8 mouse cellular contexts compared by ENCODE assay signal in the genomic region with DNA sequence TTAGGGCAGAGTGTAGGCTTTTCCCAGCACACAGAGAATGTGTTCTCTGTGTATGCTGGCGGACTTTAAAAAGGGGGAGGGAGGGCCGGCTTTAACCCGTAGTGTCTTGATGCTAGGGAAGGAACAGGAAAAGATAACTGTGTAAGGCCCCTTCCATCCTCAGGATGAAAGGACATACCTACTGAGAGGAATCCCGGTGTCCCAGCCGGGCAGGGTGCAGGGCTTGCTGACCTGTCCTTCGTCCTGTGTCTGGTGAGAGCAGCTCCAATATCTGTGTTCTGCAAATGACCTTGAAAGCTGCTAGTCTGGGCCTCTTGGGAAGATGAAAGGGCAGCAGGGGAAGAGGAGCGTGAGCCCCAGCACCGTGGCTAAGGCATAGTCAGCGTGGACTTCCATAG. TPM values are rescaled to one million over a fixed set of nuclear protein-coding genes. Genes with fewer than 3 reads are reported as not detected.
DNase-seq lines count a peak whose midpoint lies in the region; ATAC-seq and TF ChIP-seq lines count a peak whose summit lies in the region.

No protein-coding gene starts in this region.

- peaks cover 60% of the 10 kb centered on the region for H3K79me2 ChIP-seq in myocyte (ENCODE audit: control insufficient read depth, insufficient read depth)

- peak overlapping the region; percentile 66 for H3K4me3 ChIP-seq in lung, embryonic 16.5 days (ENCODE audit: low read length)
- no peak overlapping the region for H3K4me3 ChIP-seq in forebrain, embryonic 16.5 days (replicated peaks; ENCODE audit: low read length)
- H3K4me3 ChIP-seq in kidney, embryonic 14.5 days (ENCODE audit: low read length), result peak overlapping the region; percentile 62; the same call in 1 of the 2 replicates
- peak overlapping the region; percentile 77 for H3K4me3 ChIP-seq in myocyte

- no peaks in the 10 kb centered on the region for H3K36me3 ChIP-seq in lung, embryonic 16.5 days (ENCODE audit: control insufficient read depth, insufficient read depth, low read length)
- H3K36me3 ChIP-seq in forebrain, embryonic 16.5 days (ENCODE audit: control insufficient read depth, insufficient read depth), result no peaks in the 10 kb centered on the region; the same call in 1 of the 2 replicates
- H3K36me3 ChIP-seq in kidney, embryonic 14.5 days (ENCODE audit: control insufficient read depth, insufficient read depth, low read length), result no peaks in the 10 kb centered on the region
- H3K36me3 ChIP-seq in myocyte (ENCODE audit: control insufficient read depth, insufficient read depth), result no peaks in the 10 kb centered on the region

- WGBS in lung, embryonic 16.5 days, result 55% methylated on average over 9 of the region's 9 CpGs
- 66% methylated on average over 9 of the region's 9 CpGs for WGBS in forebrain, embryonic 16.5 days
- WGBS in kidney, embryonic 14.5 days, result 71% methylated on average over 9 of the region's 9 CpGs

- H3K9ac ChIP-seq in lung, embryonic 16.5 days (ENCODE audit: low read length), result peak overlapping the region; percentile 84
- peak overlapping the region; percentile 87; the same call in 1 of the 2 replicates for H3K9ac ChIP-seq in forebrain, embryonic 16.5 days (replicated peaks; ENCODE audit: low read depth, low read length)
- peak overlapping the region; percentile 85; the same call in 1 of the 2 replicates for H3K9ac ChIP-seq in kidney, embryonic 14.5 days (ENCODE audit: low read depth, low read length)

- no peak for DNase-seq in lung, postnatal 4 days
- DNase-seq in right cerebral cortex, postnatal 10 days (ENCODE audit: low spot score in 2 of 2), result no peak
- no peak for DNase-seq in embryo, embryonic 11 days
- no peak for DNase-seq in layer of hippocampus, adult 9-11 months

- no peak for ATAC-seq in lung, embryonic 16.5 days (ENCODE audit: low read depth)
- ATAC-seq in forebrain, embryonic 16.5 days, result no peak
- no peak for ATAC-seq in kidney, embryonic 14.5 days (ENCODE audit: low FRiP score, low TSS enrichment)

- H3K4me1 ChIP-seq in lung, embryonic 16.5 days (replicated peaks; ENCODE audit: control insufficient read depth, insufficient read depth, low read length), result peaks cover 22% of the 10 kb centered on the region
- H3K4me1 ChIP-seq in forebrain, embryonic 16.5 days (replicated peaks; ENCODE audit: control insufficient read depth, insufficient read depth, low read length), result peaks cover 20% of the 10 kb centered on the region
- peaks cover 17% of the 10 kb centered on the region for H3K4me1 ChIP-seq in kidney, embryonic 14.5 days (ENCODE audit: control insufficient read depth, insufficient read depth, low read length)

- peak overlapping the region; percentile 99; the same call in 1 of the 2 replicates for H3K27ac ChIP-seq in lung, embryonic 16.5 days (ENCODE audit: low read length)
- no peak overlapping the region for H3K27ac ChIP-seq in forebrain, embryonic 16.5 days (ENCODE audit: low read length)
- peak overlapping the region; percentile 99; the same call in 1 of the 2 replicates for H3K27ac ChIP-seq in kidney, embryonic 14.5 days (ENCODE audit: low read depth, low read length)

- H3ac ChIP-seq in myocyte (ENCODE audit: control insufficient read depth, insufficient read length), result peak overlapping the region; percentile 90

- no peaks in the 10 kb centered on the region for H3K9me3 ChIP-seq in lung, embryonic 16.5 days (ENCODE audit: control insufficient read depth, low read length)
- no peaks in the 10 kb centered on the region for H3K9me3 ChIP-seq in forebrain, embryonic 16.5 days (ENCODE audit: control insufficient read depth, low read length)
- no peaks in the 10 kb centered on the region for H3K9me3 ChIP-seq in kidney, embryonic 14.5 days (ENCODE audit: control insufficient read depth, low read length)

- H3K4me2 ChIP-seq in lung, embryonic 16.5 days (ENCODE audit: low read depth, low read length), result peak overlapping the region; percentile 79
- H3K4me2 ChIP-seq in forebrain, embryonic 16.5 days (ENCODE audit: low read length), result peak overlapping the region; percentile 80
- H3K4me2 ChIP-seq in kidney, embryonic 14.5 days (replicated peaks; ENCODE audit: low read depth, low read length), result peak overlapping the region; percentile 61
- H3K4me2 ChIP-seq in myocyte (ENCODE audit: low read depth), result peak overlapping the region; percentile 90

- H3K27me3 ChIP-seq in lung, embryonic 16.5 days (ENCODE audit: control insufficient read depth, insufficient read depth, low read depth, low read length), result no peaks in the 10 kb centered on the region
- no peaks in the 10 kb centered on the region for H3K27me3 ChIP-seq in forebrain, embryonic 16.5 days (replicated peaks; ENCODE audit: control insufficient read depth, insufficient read depth, low read length)
- no peaks in the 10 kb centered on the region for H3K27me3 ChIP-seq in kidney, embryonic 14.5 days (ENCODE audit: control insufficient read depth, insufficient read depth, low read length)
- no peaks in the 10 kb centered on the region for H3K27me3 ChIP-seq in myocyte (ENCODE audit: control insufficient read depth, insufficient read depth, insufficient read length)

- no peak for TF ChIP-seq POLR2A in myocyte (IDR thresholded peaks at IDR 0.05; ENCODE audit: insufficient read length, low read depth)

TF ChIP-seq in myocyte, 11 proteins besides CTCF, POLR2A, EP300 and RAD21:
- no peak for TF ChIP-seq CEBPB (IDR thresholded peaks at IDR 0.05; ENCODE audit: insufficient read depth, poor library complexity, severe bottlenecking)
- TF ChIP-seq MYOG (IDR thresholded peaks at IDR 0.05; ENCODE audit: control insufficient read depth in 1 of 3, insufficient read depth in 1 of 3, insufficient read length in 2 of 3, low read depth in 2 of 3), result no peak
- no peak for TF ChIP-seq SRF (IDR thresholded peaks at IDR 0.05; ENCODE audit: control insufficient read depth, insufficient read length, low read depth)
TF ChIP-seq in myocyte: peak in this region for 0.

RNA-seq across cellular contexts. Expression of a gene that starts 1.5 kb away (rescaled TPM):
- 31.5 and 33.5 TPM in 2 replicates for polyA plus RNA-seq in lung, embryonic 16.5 days (2015; fragmentation: Nextera tagmentation; extraction: Ambion mirVana)
- polyA plus RNA-seq in forebrain, embryonic 16.5 days (2015; fragmentation: Nextera tagmentation; extraction: Ambion mirVana), result 40.7 and 43.8 TPM in 2 replicates
- polyA plus RNA-seq in kidney, embryonic 14.5 days (2014; fragmentation: Nextera tagmentation; extraction: Ambion mirVana), result 25.3 and 35.2 TPM in 2 replicates
- polyA plus RNA-seq in myocyte (2012; fragmentation: generic; extraction: Trizol), result 33.3 TPM

RNA-seq across cellular contexts. Expression of a gene that starts 39.1 kb away (rescaled TPM):
- polyA plus RNA-seq in lung, embryonic 16.5 days (2015; fragmentation: Nextera tagmentation; extraction: Ambion mirVana), result 3.9 and 4.3 TPM in 2 replicates
- 10.8 and 11.0 TPM in 2 replicates for polyA plus RNA-seq in forebrain, embryonic 16.5 days (2015; fragmentation: Nextera tagmentation; extraction: Ambion mirVana)
- polyA plus RNA-seq in kidney, embryonic 14.5 days (2014; fragmentation: Nextera tagmentation; extraction: Ambion mirVana), result 3.6 and 6.1 TPM in 2 replicates
- polyA plus RNA-seq in myocyte (2012; fragmentation: generic; extraction: Trizol), result 9.7 TPM

RNA-seq across cellular contexts. Expression of a gene that starts 42.8 kb away (rescaled TPM):
- 994 and 1,049 TPM in 2 replicates for polyA plus RNA-seq in lung, embryonic 16.5 days (2015; fragmentation: Nextera tagmentation; extraction: Ambion mirVana)
- 605 and 629 TPM in 2 replicates for polyA plus RNA-seq in forebrain, embryonic 16.5 days (2015; fragmentation: Nextera tagmentation; extraction: Ambion mirVana)
- polyA plus RNA-seq in kidney, embryonic 14.5 days (2014; fragmentation: Nextera tagmentation; extraction: Ambion mirVana), result 1,350 and 1,409 TPM in 2 replicates
- 1,089 TPM for polyA plus RNA-seq in myocyte (2012; fragmentation: generic; extraction: Trizol)

RNA-seq across cellular contexts. Expression of a gene that starts 43.3 kb away (rescaled TPM):
- polyA plus RNA-seq in lung, embryonic 16.5 days (2015; fragmentation: Nextera tagmentation; extraction: Ambion mirVana), result 20.7 and 21.9 TPM in 2 replicates
- polyA plus RNA-seq in forebrain, embryonic 16.5 days (2015; fragmentation: Nextera tagmentation; extraction: Ambion mirVana), result 49.5 and 58.4 TPM in 2 replicates
- 9.5 and 11.9 TPM in 2 replicates for polyA plus RNA-seq in kidney, embryonic 14.5 days (2014; fragmentation: Nextera tagmentation; extraction: Ambion mirVana)
- polyA plus RNA-seq in myocyte (2012; fragmentation: generic; extraction: Trizol), result 54.7 TPM
